Mouse (Mus musculus): ENCODE data around the gene Cpa1. TPM values are rescaled to one million over a fixed set of nuclear protein-coding genes. Genes with fewer than 3 reads are reported as not detected.

Cpa1 gene
- 1.3 and 1.7 TPM in 2 replicates for polyA plus RNA-seq (2014; fragmentation: Nextera tagmentation; extraction: Ambion mirVana)

- H3K4me1 ChIP-seq (ENCODE audit: control insufficient read depth, insufficient read depth, low read length) = peaks cover 21% of the 10 kb centered on the region
- DNase-seq (ENCODE audit: low spot score) = no peak
- no peaks in the 10 kb centered on the region for H3K36me3 ChIP-seq (ENCODE audit: control insufficient read depth, insufficient read depth, low read length)
- H3K27ac ChIP-seq (replicated peaks; ENCODE audit: low read depth, low read length) = no peak within 1 kb of the TSS; the same call in 1 of the 2 replicates
- H3K4me2 ChIP-seq (ENCODE audit: low read depth, low read length) = no peak within 1 kb of the TSS
- no peaks in the 10 kb centered on the region for H3K9me3 ChIP-seq (ENCODE audit: control insufficient read depth, low read length)
- H3K27me3 ChIP-seq (replicated peaks; ENCODE audit: control insufficient read depth, insufficient read depth, low read length) = no peaks in the 10 kb centered on the region
- 90% methylated on average over 5 of the region's 5 CpGs for WGBS
- ATAC-seq (ENCODE audit: low read depth) = no peak
- H3K9ac ChIP-seq (ENCODE audit: low read depth, low read length) = no peak within 1 kb of the TSS
- H3K4me3 ChIP-seq (ENCODE audit: low read depth, low read length) = no peak within 1 kb of the TSS
Measured at GRCm38 (mm10) chr6:30638674-30639268, at the start of gene Cpa1. Gene Cpa1 (plus strand): TSS chr6:30639218.

- Histone ChIP-seq H3K4me2 (ENCODE audit: low read depth, low read length) (no peak overlapping the region), H3K36me3 (ENCODE audit: control insufficient read depth, insufficient read depth, low read length) (no peaks in the 10 kb centered on the region), H3K9me3 (ENCODE audit: control insufficient read depth, low read length) (no peaks in the 10 kb centered on the region), H3K27me3 (replicated peaks; ENCODE audit: control insufficient read depth, insufficient read depth, low read length) (no peaks in the 10 kb centered on the region), H3K4me3 (ENCODE audit: low read depth, low read length) (no peak overlapping the region), H3K9ac (ENCODE audit: low read depth, low read length) (no peak overlapping the region), H3K4me1 (ENCODE audit: control insufficient read depth, insufficient read depth, low read length) (peaks cover 4% of the 10 kb centered on the region; the same call in 1 of the 2 replicates), H3K27ac (replicated peaks; ENCODE audit: low read depth, low read length) (peak overlapping the region; percentile 40; the same call in 1 of the 2 replicates)
- DNase-seq (ENCODE audit: low spot score) = no peak
- no peak for ATAC-seq (ENCODE audit: low read depth)
- WGBS = 20% methylated on average over 2 of the region's 2 CpGs
Measured at GRCm38 (mm10) chr6:30589819-30590218, 49.2 kb upstream of the Cpa1 start.

GRCm38 (mm10) chr6:30591851-30592404 is 47.1 kb upstream of the Cpa1 start:
- Histone ChIP-seq H3K36me3 (ENCODE audit: control insufficient read depth, insufficient read depth, low read length) (no peaks in the 10 kb centered on the region), H3K4me2 (ENCODE audit: low read depth, low read length) (no peak overlapping the region), H3K27me3 (replicated peaks; ENCODE audit: control insufficient read depth, insufficient read depth, low read length) (no peaks in the 10 kb centered on the region), H3K4me3 (ENCODE audit: low read depth, low read length) (no peak overlapping the region), H3K4me1 (ENCODE audit: control insufficient read depth, insufficient read depth, low read length) (peaks cover 10% of the 10 kb centered on the region; the same call in 1 of the 2 replicates), H3K9ac (ENCODE audit: low read depth, low read length) (no peak overlapping the region), H3K9me3 (ENCODE audit: control insufficient read depth, low read length) (no peaks in the 10 kb centered on the region), H3K27ac (replicated peaks; ENCODE audit: low read depth, low read length) (no peak overlapping the region)
- 48% methylated on average over 5 of the region's 5 CpGs for WGBS
- no peak for ATAC-seq (ENCODE audit: low read depth)
- no peak for DNase-seq (ENCODE audit: low spot score)

GRCm38 (mm10) chr6:30592417-30592974 is 46.5 kb upstream of the Cpa1 start:
- Histone ChIP-seq H3K36me3 (ENCODE audit: control insufficient read depth, insufficient read depth, low read length) (no peaks in the 10 kb centered on the region), H3K27me3 (replicated peaks; ENCODE audit: control insufficient read depth, insufficient read depth, low read length) (no peaks in the 10 kb centered on the region), H3K4me3 (ENCODE audit: low read depth, low read length) (no peak overlapping the region), H3K4me2 (ENCODE audit: low read depth, low read length) (no peak overlapping the region), H3K4me1 (ENCODE audit: control insufficient read depth, insufficient read depth, low read length) (peaks cover 10% of the 10 kb centered on the region; the same call in 1 of the 2 replicates), H3K9ac (ENCODE audit: low read depth, low read length) (no peak overlapping the region), H3K27ac (replicated peaks; ENCODE audit: low read depth, low read length) (no peak overlapping the region), H3K9me3 (ENCODE audit: control insufficient read depth, low read length) (no peaks in the 10 kb centered on the region)
- DNase-seq (ENCODE audit: low spot score) (no peak), ATAC-seq (ENCODE audit: low read depth) (no peak)
- whole genome bisulfite sequencing = 68% methylated on average over 10 of the region's 10 CpGs

DNA sequence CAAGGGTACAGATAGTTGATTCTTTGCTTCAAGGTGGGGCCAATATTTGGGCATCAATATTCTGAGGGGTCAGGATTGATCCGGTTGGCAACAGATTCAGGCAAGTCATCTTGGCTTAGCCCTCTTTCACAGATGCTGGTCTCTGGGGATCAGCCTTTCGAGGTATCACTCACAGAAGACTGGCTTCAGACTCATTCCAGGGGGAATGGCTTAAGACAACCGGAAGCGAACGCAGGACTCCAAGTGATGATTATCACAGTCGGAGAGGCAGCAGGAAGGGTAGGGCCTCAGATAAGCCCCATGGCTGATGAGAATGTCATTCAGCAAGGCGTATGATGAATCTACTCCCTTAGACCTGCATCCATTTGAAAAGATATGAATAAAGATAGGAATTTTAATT is 44.7 kb upstream of the Cpa1 start:
- 71% methylated on average over 7 of the region's 7 CpGs for WGBS
- no peak for DNase-seq (ENCODE audit: low spot score)
- no peak overlapping the region for H3K27ac ChIP-seq (replicated peaks; ENCODE audit: low read depth, low read length)
- H3K4me1 ChIP-seq (ENCODE audit: control insufficient read depth, insufficient read depth, low read length) = peaks cover 10% of the 10 kb centered on the region; the same call in 1 of the 2 replicates
- no peak for ATAC-seq (ENCODE audit: low read depth)
- no peaks in the 10 kb centered on the region for H3K9me3 ChIP-seq (ENCODE audit: control insufficient read depth, low read length)
- no peak overlapping the region for H3K4me3 ChIP-seq (ENCODE audit: low read depth, low read length)
- no peaks in the 10 kb centered on the region for H3K27me3 ChIP-seq (replicated peaks; ENCODE audit: control insufficient read depth, insufficient read depth, low read length)
- no peak overlapping the region for H3K9ac ChIP-seq (ENCODE audit: low read depth, low read length)
- no peaks in the 10 kb centered on the region for H3K36me3 ChIP-seq (ENCODE audit: control insufficient read depth, insufficient read depth, low read length)
- H3K4me2 ChIP-seq (ENCODE audit: low read depth, low read length) = no peak overlapping the region

DNA sequence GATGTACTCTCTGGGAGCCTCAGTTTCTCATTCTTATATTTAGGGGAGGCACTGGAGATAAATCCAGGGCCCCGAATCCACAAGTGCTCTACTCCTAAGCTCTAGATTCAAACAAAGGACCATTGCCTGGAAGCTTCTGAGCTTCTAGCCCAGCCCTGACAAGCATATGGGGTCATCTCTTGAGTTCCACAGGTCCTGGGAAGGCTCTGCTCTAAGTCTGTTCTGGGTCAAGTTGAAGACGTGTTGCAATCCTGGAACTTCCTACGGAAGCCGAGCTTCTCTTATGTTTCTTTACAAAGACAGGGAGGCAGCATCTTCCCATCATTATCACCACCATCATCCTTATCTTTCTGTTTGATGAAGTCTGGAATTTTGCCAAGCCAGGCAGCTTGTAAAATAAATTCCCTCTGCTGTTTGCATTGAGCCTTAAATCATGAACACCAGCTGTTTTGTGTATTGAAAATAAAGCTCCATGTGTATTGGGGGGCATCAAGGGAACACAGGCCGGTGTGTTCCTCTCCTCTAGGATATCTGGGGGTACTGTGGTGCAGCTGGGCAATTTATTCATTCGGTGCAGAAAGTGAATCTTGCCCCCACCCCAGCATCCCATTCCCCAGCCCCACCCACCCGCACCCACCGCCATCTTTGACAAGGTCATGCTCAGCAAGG is 42.7 kb upstream of the Cpa1 start:
- H3K27ac ChIP-seq (replicated peaks; ENCODE audit: low read depth, low read length) = no peak overlapping the region

DNA sequence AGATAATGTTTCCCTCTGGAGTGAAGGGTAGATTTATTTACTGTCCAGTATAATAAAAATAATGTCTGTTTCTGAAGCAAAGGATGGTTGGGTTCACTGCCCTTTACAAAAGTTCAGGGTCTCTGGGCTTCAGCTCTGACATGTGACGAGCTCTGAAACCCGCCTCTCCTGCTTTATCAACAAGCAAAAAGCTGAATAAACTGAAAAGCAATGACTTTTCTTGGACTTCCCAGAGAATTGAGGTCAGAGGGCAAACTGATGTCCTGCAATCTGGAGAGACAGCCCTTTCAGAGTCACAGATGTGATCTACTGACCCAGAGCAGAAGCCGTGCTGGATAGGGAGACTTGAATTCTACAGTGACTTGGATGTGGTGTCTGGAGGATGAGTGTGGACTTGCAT is 39.0 kb upstream of the Cpa1 start:
- no peak overlapping the region for H3K4me2 ChIP-seq (ENCODE audit: low read depth, low read length)
- WGBS = 65% methylated on average over 3 of the region's 3 CpGs
- no peak for ATAC-seq (ENCODE audit: low read depth)

More for the DNA sequence above, 42.7 kb upstream of the Cpa1 start:
- H3K4me2 ChIP-seq (ENCODE audit: low read depth, low read length) = no peak overlapping the region
- WGBS = 84% methylated on average over 8 of the region's 8 CpGs
- H3K9me3 ChIP-seq (ENCODE audit: control insufficient read depth, low read length) = no peaks in the 10 kb centered on the region
- no peak overlapping the region for H3K4me3 ChIP-seq (ENCODE audit: low read depth, low read length)
- 0 out of 2 replicates have a peak, but pooled peaks cover 6% of the 10 kb centered on the region for H3K4me1 ChIP-seq (ENCODE audit: control insufficient read depth, insufficient read depth, low read length)
- DNase-seq (ENCODE audit: low spot score) (no peak), ATAC-seq (ENCODE audit: low read depth) (no peak)
- no peaks in the 10 kb centered on the region for H3K36me3 ChIP-seq (ENCODE audit: control insufficient read depth, insufficient read depth, low read length)
- H3K27me3 ChIP-seq (replicated peaks; ENCODE audit: control insufficient read depth, insufficient read depth, low read length) = no peaks in the 10 kb centered on the region
- no peak overlapping the region for H3K9ac ChIP-seq (ENCODE audit: low read depth, low read length)

DNA sequence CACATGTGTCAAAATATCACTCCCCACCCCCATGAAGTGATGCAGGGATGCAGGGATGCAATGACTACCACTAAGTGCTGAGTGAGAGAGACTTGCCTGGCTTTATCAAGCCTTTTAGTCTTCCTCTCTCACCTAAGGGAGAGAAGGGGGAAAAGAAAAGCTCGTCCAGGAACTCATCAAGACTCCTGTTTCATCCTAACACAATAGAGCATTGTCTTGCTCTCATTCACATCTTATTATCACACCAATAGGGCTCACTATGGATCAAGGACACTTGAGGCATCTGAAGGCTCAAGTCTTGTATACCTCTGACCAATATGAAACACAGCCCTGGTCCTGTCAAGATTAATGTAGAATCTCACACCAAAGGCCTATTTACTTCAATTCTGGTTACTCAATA is 38.0 kb upstream of the Cpa1 start:
- peaks cover 8% of the 10 kb centered on the region; the same call in 1 of the 2 replicates for H3K4me1 ChIP-seq (ENCODE audit: control insufficient read depth, insufficient read depth, low read length)
- WGBS = 81% methylated on average over 1 of the region's 1 CpGs
- H3K27me3 ChIP-seq (replicated peaks; ENCODE audit: control insufficient read depth, insufficient read depth, low read length) = no peaks in the 10 kb centered on the region
- DNase-seq (ENCODE audit: low spot score) (no peak), ATAC-seq (ENCODE audit: low read depth) (no peak)
- H3K36me3 ChIP-seq (ENCODE audit: control insufficient read depth, insufficient read depth, low read length) = no peaks in the 10 kb centered on the region
- no peak overlapping the region for H3K4me2 ChIP-seq (ENCODE audit: low read depth, low read length)
- H3K9ac ChIP-seq (ENCODE audit: low read depth, low read length) = no peak overlapping the region
- no peak overlapping the region for H3K27ac ChIP-seq (replicated peaks; ENCODE audit: low read depth, low read length)
- H3K9me3 ChIP-seq (ENCODE audit: control insufficient read depth, low read length) = no peaks in the 10 kb centered on the region
- no peak overlapping the region for H3K4me3 ChIP-seq (ENCODE audit: low read depth, low read length)

More for the DNA sequence above, 39.0 kb upstream of the Cpa1 start:
- no peak overlapping the region for H3K27ac ChIP-seq (replicated peaks; ENCODE audit: low read depth, low read length)
- H3K4me3 ChIP-seq (ENCODE audit: low read depth, low read length) = no peak overlapping the region
- no peaks in the 10 kb centered on the region for H3K9me3 ChIP-seq (ENCODE audit: control insufficient read depth, low read length)
- no peaks in the 10 kb centered on the region for H3K27me3 ChIP-seq (replicated peaks; ENCODE audit: control insufficient read depth, insufficient read depth, low read length)
- H3K36me3 ChIP-seq (ENCODE audit: control insufficient read depth, insufficient read depth, low read length) = no peaks in the 10 kb centered on the region
- H3K9ac ChIP-seq (ENCODE audit: low read depth, low read length) = no peak overlapping the region
- H3K4me1 ChIP-seq (ENCODE audit: control insufficient read depth, insufficient read depth, low read length) = 0 out of 2 replicates have a peak, but pooled peaks cover 6% of the 10 kb centered on the region
- no peak for DNase-seq (ENCODE audit: low spot score)

Data from embryonic facial prominence, embryonic 14.5 days (tissue).